Mouse (Mus musculus) brown adipose tissue, adult 24 weeks (tissue): ENCODE results near the gene Dkc1. TPM values are rescaled to one million over a fixed set of nuclear protein-coding genes. Genes with fewer than 3 reads are reported as not detected.
A peak's percentile ranks its signal among the peaks of the same experiment; 100 is the strongest.
"Not testable (repeated sequence)": the region's sequence is repeated elsewhere in the genome, so short reads cannot be mapped to it uniquely, and the experiment has no call there.

Experiments used
- H3K27ac ChIP-seq: fragments of 200-500 bp; replicated peaks from 2 replicates; pipeline ENCODE4 v1.5.1; 2012; ENCODE audit warnings: low read depth, mild to moderate bottlenecking, low read length
- H3K4me1 ChIP-seq: fragments of 200-500 bp; 2 replicates; pipeline ENCODE4 v1.6.1; 2012; ENCODE audit warnings: low read length, mixed read lengths; ENCODE audit not compliant: control insufficient read depth, insufficient read depth, insufficient read length
- H3K4me3 ChIP-seq: fragments of 200-500 bp; 2 replicates; pipeline ENCODE4 v1.5.1; 2012; ENCODE audit warnings: low read depth, mild to moderate bottlenecking, low read length, moderate library complexity; ENCODE audit not compliant: insufficient read depth
- polyA plus RNA-seq: library from polyadenylated mRNA; stranded (reverse); fragments of >200 nt; gene quantifications from 2 replicates; pipeline ENCODE4 v1.2.4, GENCODE M21; 2012; ENCODE audit not compliant: missing spikeins, insufficient read depth, insufficient read length

Gene Dkc1
- polyA plus RNA-seq, 1 experiment: 29.9 TPM

GRCm38 (mm10) chrX:75126893-75127292 is 31.2 kb downstream of the Dkc1 start:
- Histone ChIP-seq H3K27ac (no peak overlapping the region), H3K4me3 (no peak overlapping the region), H3K4me1 (no peaks in the 10 kb centered on the region; the same call in 1 of the 2 replicates)

- Histone ChIP-seq H3K4me1 (no peaks in the 10 kb centered on the region; the same call in 1 of the 2 replicates), H3K4me3 (no peak overlapping the region; the same call in 1 of the 2 replicates), H3K27ac (no peak overlapping the region; the same call in 1 of the 2 replicates)
Measured at GRCm38 (mm10) chrX:75128333-75128980, 32.8 kb downstream of the Dkc1 start.

- H3K27ac ChIP-seq: peak overlapping the region; percentile 54
- H3K4me3 ChIP-seq: peak overlapping the region; percentile 23; the same call in 1 of the 2 replicates
- no peaks in the 10 kb centered on the region; the same call in 1 of the 2 replicates for H3K4me1 ChIP-seq
Measured at GRCm38 (mm10) chrX:75129474-75129873, 33.8 kb downstream of the Dkc1 start.

GRCm38 (mm10) chrX:75130467-75131160 is 35.0 kb downstream of the Dkc1 start, which contains the start of gene Mpp1:
Gene Mpp1 (minus strand): TSS chrX:75131016.
- Histone ChIP-seq H3K4me1 (no peaks in the 10 kb centered on the region; the same call in 1 of the 2 replicates), H3K27ac (peak within 1 kb of the TSS; percentile 74), H3K4me3 (peak within 1 kb of the TSS; percentile 82)

- Histone ChIP-seq H3K4me3 (no peak overlapping the region), H3K4me1 (no peaks in the 10 kb centered on the region), H3K27ac (no peak overlapping the region)
Measured at GRCm38 (mm10) chrX:75136938-75137337, 41.3 kb downstream of the Dkc1 start.

GRCm38 (mm10) chrX:75137729-75138128 is 42.1 kb downstream of the Dkc1 start:
- Histone ChIP-seq H3K4me1 (no peaks in the 10 kb centered on the region), H3K27ac (peak overlapping the region; percentile 63), H3K4me3 (no peak overlapping the region)

- Histone ChIP-seq H3K4me1 (no peaks in the 10 kb centered on the region), H3K27ac (no peak overlapping the region), H3K4me3 (no peak overlapping the region)
Measured at GRCm38 (mm10) chrX:75138182-75138581, 42.5 kb downstream of the Dkc1 start.

GRCm38 (mm10) chrX:75143124-75143555 is 47.5 kb downstream of the Dkc1 start:
- H3K27ac ChIP-seq, H3K4me1 ChIP-seq: not testable (repeated sequence)
- 0 out of 2 replicates have a peak overlapping the region, but pooled peaks have one; percentile 10 for H3K4me3 ChIP-seq

GRCm38 (mm10) chrX:75148414-75148813 is 52.8 kb downstream of the Dkc1 start:
- H3K4me1 ChIP-seq: no peaks in the 10 kb centered on the region
- H3K27ac ChIP-seq: no peak overlapping the region
- no peak overlapping the region for H3K4me3 ChIP-seq

- no peak overlapping the region for H3K4me3 ChIP-seq
Measured at GRCm38 (mm10) chrX:75150304-75150703, 54.6 kb downstream of the Dkc1 start.

GRCm38 (mm10) chrX:75152249-75152648 is 56.6 kb downstream of the Dkc1 start:
- Histone ChIP-seq H3K4me3 (no peak overlapping the region), H3K27ac (no peak overlapping the region), H3K4me1 (no peaks in the 10 kb centered on the region)

More at GRCm38 (mm10) chrX:75150304-75150703, 54.6 kb downstream of the Dkc1 start:
- no peak overlapping the region for H3K27ac ChIP-seq
- H3K4me1 ChIP-seq: no peaks in the 10 kb centered on the region

- Histone ChIP-seq H3K27ac (no peak overlapping the region), H3K4me1 (no peaks in the 10 kb centered on the region), H3K4me3 (peak overlapping the region; percentile 33)
Measured at GRCm38 (mm10) chrX:75155576-75156243, 60.1 kb downstream of the Dkc1 start.
